Mouse (Mus musculus) liver, embryonic 15.5 days (tissue): ENCODE results near the gene Olfr517. TPM values are rescaled to one million over a fixed set of nuclear protein-coding genes. Genes with fewer than 3 reads are reported as not detected.

ENCODE experiments used
- ATAC-seq: fragments of 200-750 bp; cut with Nextera tagmentation; 2 replicates; pipeline ENCODE4 v1.8.0; 2017; ENCODE audit warnings: moderate number of reproducible peaks, mild to moderate bottlenecking, moderate library complexity; ENCODE audit not compliant: insufficient read depth
- H3K27ac ChIP-seq: fragments of 300-500 bp; sonication (generic); replicated peaks from 2 replicates; pipeline ENCODE4 v1.5.1; 2015; ENCODE audit warnings: mild to moderate bottlenecking, inconsistent platforms
- H3K27me3 ChIP-seq: fragments of 300-500 bp; sonication (generic); 2 replicates; pipeline ENCODE4 v1.6.1; 2015; ENCODE audit warnings: mild to moderate bottlenecking, inconsistent platforms
- H3K36me3 ChIP-seq: fragments of 300-500 bp; sonication (generic); replicated peaks from 2 replicates; pipeline ENCODE4 v1.6.1; 2015; ENCODE audit warnings: moderate library complexity, mild to moderate bottlenecking, inconsistent platforms
- H3K4me1 ChIP-seq: fragments of 300-500 bp; sonication (generic); replicated peaks from 2 replicates; pipeline ENCODE4 v1.6.1; 2015; ENCODE audit warnings: inconsistent platforms
- H3K4me2 ChIP-seq: fragments of 300-500 bp; sonication (generic); 2 replicates; pipeline ENCODE4 v1.6.1; 2015; ENCODE audit warnings: moderate library complexity, mild to moderate bottlenecking, inconsistent platforms
- H3K4me3 ChIP-seq: fragments of 300-500 bp; sonication (generic); replicated peaks from 2 replicates; pipeline ENCODE4 v1.5.1; 2015; ENCODE audit warnings: mild to moderate bottlenecking, inconsistent platforms
- H3K9ac ChIP-seq: fragments of 300-500 bp; sonication (generic); 2 replicates; pipeline ENCODE4 v1.6.1; 2015; ENCODE audit warnings: moderate library complexity, mild to moderate bottlenecking, inconsistent platforms
- H3K9me3 ChIP-seq: fragments of 300-500 bp; sonication (generic); replicated peaks from 2 replicates; pipeline ENCODE4 v1.6.1; 2016; ENCODE audit warnings: inconsistent platforms
- WGBS: fragments of 180-500 bp; shearing (Covaris S2); methylation state at CpG from one replicate; pipeline ENCODE4 v1.1.7; 2015; ENCODE audit warnings: mixed read lengths; ENCODE audit not compliant: insufficient replicate concordance; 5-methylcytosine and 5-hydroxymethylcytosine counted together
- polyA plus RNA-seq: library from polyadenylated mRNA; unstranded; fragments of >200 nt; fragmentation: Nextera tagmentation; extraction: Ambion mirVana; gene quantifications from 2 replicates; pipeline ENCODE4 v1.2.1, GENCODE M21; 2015

Olfr517 gene
- polyA plus RNA-seq, result not detected in 2 replicates

DNA sequence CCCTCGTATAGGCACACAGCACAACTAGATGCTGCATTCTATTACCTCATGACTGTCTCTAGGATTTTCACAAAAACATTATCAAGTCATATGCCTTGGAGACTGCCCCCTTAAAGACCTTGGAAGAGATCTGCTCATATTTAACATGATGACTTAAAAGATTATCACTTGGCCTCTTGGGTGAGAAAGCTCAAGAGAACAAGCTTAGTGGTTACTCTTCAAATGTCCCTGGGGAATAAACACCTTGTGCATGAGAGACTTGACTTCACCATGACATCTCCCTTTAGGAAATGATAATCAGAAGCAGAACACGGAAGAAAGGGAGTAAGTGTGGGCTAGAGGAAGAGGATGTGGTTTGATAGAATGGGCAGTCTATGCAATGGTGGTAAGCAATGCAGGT lies at the start of gene Olfr517:
TSS of gene Olfr517 (minus strand) at position 101 of the 400 bp plus-strand sequence.
- no peak within 1 kb of the TSS for H3K4me3 ChIP-seq
- H3K4me2 ChIP-seq, result no peak within 1 kb of the TSS
- 26% methylated on average over 2 of the region's 2 CpGs for WGBS
- ATAC-seq, result no peak
- no peak within 1 kb of the TSS for H3K27ac ChIP-seq
- H3K4me1 ChIP-seq, result no peaks in the 10 kb centered on the region
- no peaks in the 10 kb centered on the region for H3K36me3 ChIP-seq
- H3K27me3 ChIP-seq, result no peaks in the 10 kb centered on the region
- no peaks in the 10 kb centered on the region for H3K9me3 ChIP-seq
- H3K9ac ChIP-seq, result no peak within 1 kb of the TSS

DNA sequence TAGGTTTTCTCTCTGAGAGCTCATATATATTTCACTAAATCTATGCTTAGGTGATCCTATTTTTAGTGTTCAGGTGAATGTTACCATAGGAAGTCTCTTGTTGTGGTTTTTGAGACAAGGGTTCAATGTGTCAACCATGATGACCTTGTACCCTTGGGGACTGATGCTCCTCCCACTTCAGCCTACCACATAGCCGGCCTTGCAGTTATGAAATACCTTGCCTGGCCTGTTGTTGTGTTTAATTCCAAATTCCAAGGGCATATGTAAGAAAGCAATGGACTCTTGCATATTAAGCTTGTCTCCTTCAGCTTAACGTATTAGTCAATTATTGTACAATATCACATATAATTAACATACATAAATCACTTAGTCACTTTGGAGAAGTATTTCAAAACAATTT lies 31.8 kb upstream of the Olfr517 start:
- Histone ChIP-seq H3K4me3 (no peak overlapping the region), H3K9me3 (no peaks in the 10 kb centered on the region), H3K27me3 (no peaks in the 10 kb centered on the region), H3K27ac (no peak overlapping the region), H3K36me3 (no peaks in the 10 kb centered on the region), H3K9ac (no peak overlapping the region), H3K4me1 (no peaks in the 10 kb centered on the region), H3K4me2 (no peak overlapping the region)
- no peak for ATAC-seq
- WGBS, result 48% methylated on average over 2 of the region's 2 CpGs

DNA sequence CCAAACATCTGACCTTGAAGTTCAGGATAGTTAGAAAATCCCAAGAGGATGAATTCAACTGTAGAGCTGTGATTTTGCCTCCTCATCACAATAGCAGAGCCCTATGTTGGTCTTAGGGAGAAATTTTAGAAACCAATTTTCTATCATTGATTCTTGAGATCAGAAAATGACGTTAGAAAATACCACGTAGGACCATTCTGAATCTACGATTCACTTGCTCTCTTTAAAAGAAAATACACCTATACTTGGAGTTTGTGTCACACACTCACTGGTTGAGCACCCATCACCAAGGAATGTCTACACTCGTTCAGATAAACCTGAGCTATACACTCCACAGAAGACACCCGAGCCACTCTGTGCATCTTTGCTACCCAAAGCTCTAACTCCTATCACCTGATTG lies 22.1 kb upstream of the Olfr517 start, which contains the start of gene Olfr519:
TSS of gene Olfr519 (minus strand) at position 101 of the 400 bp plus-strand sequence.
- Histone ChIP-seq H3K36me3 (no peaks in the 10 kb centered on the region), H3K9ac (no peak within 1 kb of the TSS), H3K9me3 (no peaks in the 10 kb centered on the region), H3K4me3 (no peak within 1 kb of the TSS), H3K4me2 (no peak within 1 kb of the TSS), H3K4me1 (no peaks in the 10 kb centered on the region), H3K27me3 (no peaks in the 10 kb centered on the region), H3K27ac (no peak within 1 kb of the TSS)
- 59% methylated on average over 5 of the region's 5 CpGs for WGBS
- no peak for ATAC-seq

GRCm38 (mm10) chr7:108884906-108885305 lies 12.7 kb upstream of the Olfr517 start, which contains the start of gene Olfr518:
Gene Olfr518, minus strand, starts transcription at chr7:108885006.
- no peak for ATAC-seq
- 56% methylated on average over 4 of the region's 4 CpGs for WGBS
- no peaks in the 10 kb centered on the region for H3K36me3 ChIP-seq
- H3K27me3 ChIP-seq, result no peaks in the 10 kb centered on the region
- H3K9me3 ChIP-seq, result no peaks in the 10 kb centered on the region
- no peak within 1 kb of the TSS for H3K27ac ChIP-seq
- no peaks in the 10 kb centered on the region for H3K4me1 ChIP-seq
- no peak within 1 kb of the TSS for H3K9ac ChIP-seq
- H3K4me3 ChIP-seq, result no peak within 1 kb of the TSS
- no peak within 1 kb of the TSS for H3K4me2 ChIP-seq

GRCm38 (mm10) chr7:108850429-108850828 lies 21.8 kb downstream of the Olfr517 start, which contains the start of gene Olfr516:
Gene Olfr516, minus strand, starts transcription at chr7:108850529.
- H3K9ac ChIP-seq, result no peak within 1 kb of the TSS
- WGBS, result 64% methylated on average over 2 of the region's 2 CpGs
- no peaks in the 10 kb centered on the region for H3K27me3 ChIP-seq
- H3K36me3 ChIP-seq, result no peaks in the 10 kb centered on the region
- no peaks in the 10 kb centered on the region for H3K9me3 ChIP-seq
- no peak within 1 kb of the TSS for H3K4me2 ChIP-seq
- H3K4me1 ChIP-seq, result no peaks in the 10 kb centered on the region
- no peak within 1 kb of the TSS for H3K27ac ChIP-seq
- H3K4me3 ChIP-seq, result no peak within 1 kb of the TSS
- no peak for ATAC-seq

GRCm38 (mm10) chr7:108825897-108826296 lies 46.3 kb downstream of the Olfr517 start, which contains the start of gene Olfr514:
Gene Olfr514, minus strand, starts transcription at chr7:108825997.
- Histone ChIP-seq H3K27ac (no peak within 1 kb of the TSS), H3K36me3 (no peaks in the 10 kb centered on the region), H3K9me3 (no peaks in the 10 kb centered on the region), H3K4me2 (no peak within 1 kb of the TSS), H3K4me3 (no peak within 1 kb of the TSS), H3K4me1 (no peaks in the 10 kb centered on the region), H3K9ac (no peak within 1 kb of the TSS), H3K27me3 (no peaks in the 10 kb centered on the region)
- no peak for ATAC-seq

Other genes with a start within 250 kb of the Olfr517 start
- not detected in 2 replicates for gene Olfr508, start 242.4 kb downstream of the Olfr517 start, polyA plus RNA-seq
- not detected in 2 replicates for gene Olfr509, start 220.5 kb downstream of the Olfr517 start, polyA plus RNA-seq
- gene Olfr510, start 206.0 kb downstream of the Olfr517 start, polyA plus RNA-seq, result not detected in 2 replicates
- gene Olfr512, start 159.1 kb downstream of the Olfr517 start, polyA plus RNA-seq, result not detected in 2 replicates
- gene Olfr513, start 121.4 kb downstream of the Olfr517 start, polyA plus RNA-seq, result not detected in 2 replicates
- not detected in 2 replicates for gene Olfr514, start 46.4 kb downstream of the Olfr517 start, polyA plus RNA-seq
- not detected in 2 replicates for gene Olfr516, start 21.9 kb downstream of the Olfr517 start, polyA plus RNA-seq
- gene Olfr518, start 12.6 kb upstream of the Olfr517 start, polyA plus RNA-seq, result not detected in 2 replicates
- gene Olfr519, start 22.0 kb upstream of the Olfr517 start, polyA plus RNA-seq, result not detected in 2 replicates
- gene Nlrp10, start 57.8 kb upstream of the Olfr517 start, polyA plus RNA-seq, result 0.03 and 0.05 TPM in 2 replicates
- gene Eif3f, start 62.0 kb upstream of the Olfr517 start, polyA plus RNA-seq, result 34.9 and 35.2 TPM in 2 replicates
- 0.05 TPM in 2 replicates for gene Tub, start 78.0 kb upstream of the Olfr517 start, polyA plus RNA-seq
- 0.39 and 0.53 TPM in 2 replicates for gene Ric3, start 211.0 kb upstream of the Olfr517 start, polyA plus RNA-seq